Mouse (Mus musculus) urinary bladder, postnatal 4 days (tissue): Measurements from ENCODE around the gene Tchh.
"Not testable (repeated sequence)": the region's sequence is repeated elsewhere in the genome, so short reads cannot be mapped to it uniquely, and the experiment has no call there.

Source experiments
- DNase-seq, 2 experiments: peaks; one replicate each; pipeline ENCODE4 v3.0.0; 2021 to 2022; ENCODE audit warnings: low spot score in 2 of 2

The Tchh gene

DNA sequence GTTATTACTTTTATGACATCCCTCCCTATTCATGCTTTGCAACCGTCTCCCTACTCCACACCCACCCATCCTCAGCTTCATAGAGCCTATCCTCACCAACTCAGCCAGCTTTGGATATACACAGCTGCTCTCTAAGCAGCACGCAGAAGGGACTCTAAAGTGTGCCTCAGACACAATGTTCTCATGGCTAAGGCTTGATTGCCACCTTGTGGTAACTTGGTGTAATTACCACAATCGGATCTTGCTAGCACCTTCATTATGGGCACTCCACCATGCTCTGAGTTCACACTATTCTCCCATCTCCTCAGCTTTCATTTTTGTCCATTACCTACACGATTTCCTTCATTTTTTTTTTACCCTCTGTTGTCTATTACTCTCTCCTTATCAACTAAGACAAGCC, 51.9 kb downstream of the Tchh start:
- no peak for DNase-seq

DNA sequence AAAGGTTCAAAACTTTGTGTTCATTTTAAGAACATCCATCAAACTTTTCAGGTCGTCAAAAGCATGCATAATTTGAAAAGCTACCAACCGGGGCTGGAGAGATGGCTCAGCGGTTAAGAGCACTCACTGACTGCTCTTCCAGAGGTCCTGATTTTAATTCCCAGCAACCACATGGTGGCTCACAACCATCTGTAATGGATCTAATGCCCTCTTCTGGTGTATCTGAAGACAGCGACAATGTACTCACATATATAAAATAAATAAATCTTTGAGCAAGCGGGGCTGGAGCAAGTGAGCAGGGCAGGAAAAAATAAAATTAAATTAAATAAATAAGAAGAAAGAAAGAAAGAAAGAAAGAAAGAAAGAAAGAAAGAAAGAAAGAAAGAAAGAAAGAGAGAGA, 52.6 kb downstream of the Tchh start:
- DNase-seq: not testable (repeated sequence)

DNA sequence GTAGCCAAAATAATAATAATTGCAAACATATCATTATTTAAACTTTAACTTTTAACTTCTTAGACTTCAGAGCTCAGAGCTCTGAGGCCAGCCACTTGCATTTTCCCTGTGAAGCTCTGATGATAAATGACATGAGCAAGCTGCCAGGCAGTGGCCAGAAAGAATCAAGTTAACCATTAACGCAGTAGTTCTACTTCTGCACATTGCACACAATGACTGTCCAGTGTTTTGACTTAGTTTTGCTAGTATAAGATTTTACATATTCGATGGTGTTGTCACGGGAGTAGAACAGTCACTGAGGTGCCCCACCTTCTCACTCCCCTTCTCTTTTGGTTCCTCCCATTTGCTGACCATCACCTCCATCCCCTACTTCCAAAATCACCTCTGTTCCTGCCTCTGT, 55.0 kb downstream of the Tchh start:
- DNase-seq: no peak
